Mouse (Mus musculus) left cerebral cortex, postnatal 14 days (tissue): ENCODE data around the gene Rgsl1. TPM values are rescaled to one million over a fixed set of nuclear protein-coding genes. Genes with fewer than 3 reads are reported as not detected.
A peak's percentile ranks its signal among the peaks of the same experiment; 100 is the strongest.
"Not testable (repeated sequence)": the region's sequence is repeated elsewhere in the genome, so short reads cannot be mapped to it uniquely, and the experiment has no call there.

Experiments used
- DNase-seq, 2 experiments: peaks; one replicate each; pipeline ENCODE4 v3.0.0; 2021 to 2022; ENCODE audit warnings: low spot score in 2 of 2, mixed read lengths in 1 of 2
- intact Hi-C: fragments of 180-260 bp; cut with DNase I; formaldehyde crosslinking; loops from one replicate; pipeline ENCODE4 v1.15.1; 2025
- total RNA-seq, 2 experiments: library from RNA; stranded (reverse); gene quantifications; 2 replicates each; pipeline ENCODE4 v1.2.3; 2021

Gene Rgsl1
- total RNA-seq, 2 experiments from 2014 or later = 0.92 to 1.2 TPM

DNA sequence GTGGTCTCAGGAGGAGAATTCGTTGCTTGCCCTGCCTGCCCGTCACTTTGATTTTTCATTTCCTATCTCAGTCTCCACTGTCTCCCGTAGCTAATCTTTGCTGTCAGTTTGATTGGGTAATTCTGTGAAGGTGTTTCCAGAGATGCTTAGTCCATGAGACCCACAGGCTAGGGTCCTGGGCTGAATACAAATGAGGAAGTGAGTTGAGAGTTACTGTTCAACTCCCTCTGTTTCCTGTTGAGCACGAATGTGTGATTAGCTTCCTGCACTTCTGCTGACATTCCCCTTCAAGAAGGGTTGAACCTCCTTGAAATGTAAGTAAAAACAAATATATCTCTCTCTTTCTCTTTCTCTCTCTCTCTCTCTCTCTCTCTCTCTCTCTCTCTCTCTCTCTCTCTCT is 58.3 kb downstream of the Rgsl1 start:
- intact Hi-C loops = no loop called here
- no peak for DNase-seq

DNA sequence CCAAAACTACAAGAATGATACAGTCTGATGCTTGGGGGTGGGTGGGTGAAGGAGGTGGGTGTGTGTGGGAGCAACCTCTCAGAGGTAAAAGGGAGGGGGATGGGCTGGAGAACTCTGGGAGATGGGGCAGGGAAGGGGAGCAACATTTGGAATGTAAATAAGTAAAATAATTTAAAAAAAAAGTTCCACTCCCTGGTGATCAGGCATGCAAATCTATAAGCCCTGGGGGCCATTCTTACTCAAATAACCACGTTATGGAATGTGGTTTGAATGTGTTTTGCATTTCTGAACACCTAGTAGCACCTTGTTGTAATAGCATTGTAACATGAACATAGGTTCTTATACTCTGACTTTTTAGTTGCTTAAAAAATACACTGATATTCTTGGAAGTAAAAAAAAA is 60.6 kb downstream of the Rgsl1 start:
- intact Hi-C loops = no loop called here
- DNase-seq = no peak

DNA sequence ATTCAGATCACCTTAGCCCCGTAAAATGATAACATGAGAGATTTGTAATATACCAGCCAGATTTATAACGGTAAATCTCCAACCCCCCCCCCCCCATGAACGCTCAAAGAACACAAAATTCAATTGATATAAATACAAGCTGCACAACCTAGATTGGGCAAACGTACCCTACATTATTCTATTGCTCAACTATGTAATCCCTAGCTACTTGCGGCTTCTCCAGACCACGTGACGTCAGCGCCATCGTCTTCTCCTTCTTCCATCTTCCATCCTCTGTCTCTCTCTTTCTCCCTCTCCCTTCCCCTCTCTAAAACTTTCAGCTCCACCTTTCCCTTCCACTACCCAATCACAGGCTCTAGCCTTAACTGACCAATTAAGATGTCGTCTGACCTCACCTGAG is 65.7 kb downstream of the Rgsl1 start:
- intact Hi-C loops = no loop called here
- no peak for DNase-seq

DNA sequence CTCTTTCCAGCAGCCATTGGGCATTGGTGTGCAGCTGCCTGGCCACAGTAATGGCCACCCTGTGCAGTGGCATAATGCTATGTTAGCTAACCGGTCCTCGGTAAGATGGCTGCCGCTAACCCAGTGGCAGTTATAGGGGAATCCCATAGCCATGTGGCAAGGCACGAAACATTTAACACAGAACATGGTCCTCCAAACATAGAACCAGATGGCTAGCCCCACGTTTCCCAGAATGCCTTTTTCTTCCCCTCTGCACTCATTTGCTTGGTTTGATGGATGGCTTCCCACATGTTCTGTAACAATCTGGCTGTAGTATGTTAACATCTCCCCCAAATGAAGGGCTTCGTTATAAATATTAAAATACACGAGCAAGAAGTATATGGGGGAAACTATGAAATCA is 67.7 kb downstream of the Rgsl1 start:
- intact Hi-C loops = no loop called here
- no peak for DNase-seq

DNA sequence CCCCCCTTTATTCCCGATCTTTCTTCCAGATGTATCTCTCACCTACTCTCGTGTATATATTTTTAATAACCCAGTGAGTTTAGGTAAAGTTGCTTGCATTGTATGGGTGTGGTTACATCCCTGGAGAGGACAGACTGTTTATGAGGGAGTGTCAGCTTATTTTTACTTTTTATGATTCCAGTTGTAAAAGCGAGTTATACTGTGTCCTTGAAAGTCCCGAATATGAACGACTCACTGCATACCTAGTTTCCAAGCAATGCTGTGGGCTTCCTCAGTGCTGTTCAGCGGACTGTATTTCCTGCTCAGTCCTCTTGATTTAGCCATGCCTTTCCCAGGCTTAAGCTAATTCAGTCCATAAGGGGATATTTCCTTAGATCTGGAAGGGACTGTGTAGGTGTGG is 68.8 kb downstream of the Rgsl1 start:
- DNase-seq = no peak
- intact Hi-C loops = no loop called here

DNA sequence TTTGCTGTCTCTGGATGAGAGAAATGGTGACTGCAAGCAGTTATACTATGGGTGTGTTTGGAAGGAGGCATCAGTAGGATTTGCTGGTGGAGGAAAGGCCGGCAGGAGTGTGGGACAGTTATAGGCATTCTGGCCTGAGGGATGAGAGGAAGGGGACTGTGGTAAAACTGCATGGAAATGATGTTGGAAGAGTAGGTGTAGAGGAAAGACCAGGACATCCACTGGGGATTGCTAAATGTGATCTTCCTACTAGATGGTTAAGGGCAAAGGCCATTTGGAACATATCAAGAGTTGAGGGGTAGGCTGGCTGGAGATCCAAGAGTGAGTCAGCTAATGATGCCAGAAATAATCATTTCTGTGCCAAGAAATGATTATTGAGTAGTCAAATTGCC is 73.2 kb downstream of the Rgsl1 start:
- intact Hi-C loops = no loop called here
- DNase-seq = no peak

DNA sequence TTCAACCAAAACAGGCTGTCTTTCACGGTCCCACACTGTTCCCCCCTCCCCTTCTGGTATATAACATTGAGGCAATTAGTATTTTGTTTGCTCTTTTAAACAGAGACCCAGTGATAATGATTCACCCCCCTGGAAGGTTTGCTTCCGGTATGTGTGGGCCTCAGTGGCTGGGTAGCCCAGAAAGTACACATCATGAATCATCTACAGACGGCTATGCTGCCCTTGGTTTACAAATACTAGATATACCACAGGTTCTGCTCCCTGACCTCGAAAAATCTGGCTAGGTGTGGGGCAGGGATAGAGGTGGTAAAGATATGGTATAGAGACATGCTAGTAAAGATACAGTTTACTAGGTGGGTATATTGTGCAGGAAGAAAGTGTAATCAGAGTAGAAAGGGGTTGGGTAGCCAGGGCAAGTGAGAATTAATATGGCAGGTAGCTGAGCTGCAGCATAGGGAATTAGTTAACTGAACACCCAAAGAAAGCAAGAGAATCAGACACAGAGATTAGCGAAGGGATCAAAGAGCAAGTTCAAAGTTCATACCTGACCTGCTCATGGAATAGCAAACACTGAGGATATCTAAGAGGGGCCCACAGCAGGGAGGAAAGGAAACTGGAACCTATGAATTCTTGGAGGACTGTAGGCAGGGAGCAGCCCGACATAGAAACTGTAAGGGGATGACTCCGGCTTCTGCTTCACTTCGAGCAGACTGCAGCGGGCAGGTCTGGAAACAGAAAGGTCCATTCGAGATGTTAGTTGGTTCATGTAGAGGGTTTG is 73.8 kb downstream of the Rgsl1 start:
- intact Hi-C loops = no loop called here
- no peak for DNase-seq

DNA sequence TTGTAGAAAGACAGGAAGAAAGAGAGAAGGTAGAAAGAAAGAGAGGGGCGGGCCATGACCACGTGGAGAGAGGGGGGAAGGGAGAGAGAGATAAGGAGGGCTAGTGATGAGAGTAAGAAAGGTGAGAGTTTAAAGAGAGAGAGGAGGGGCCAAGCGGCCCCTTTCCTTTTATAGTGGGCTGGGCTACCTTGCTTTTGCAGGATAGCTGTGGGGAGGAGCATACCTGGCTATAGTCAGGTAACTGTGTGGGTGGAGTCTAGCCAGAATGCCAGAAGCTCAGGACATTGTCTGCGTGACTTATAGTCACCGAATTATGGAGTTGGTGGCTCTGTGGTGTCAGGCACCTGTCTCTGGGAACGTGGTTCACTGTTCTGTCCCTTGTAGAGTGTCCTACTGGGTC is 74.4 kb downstream of the Rgsl1 start:
- intact Hi-C loops, DNase-seq: not testable (repeated sequence)

DNA sequence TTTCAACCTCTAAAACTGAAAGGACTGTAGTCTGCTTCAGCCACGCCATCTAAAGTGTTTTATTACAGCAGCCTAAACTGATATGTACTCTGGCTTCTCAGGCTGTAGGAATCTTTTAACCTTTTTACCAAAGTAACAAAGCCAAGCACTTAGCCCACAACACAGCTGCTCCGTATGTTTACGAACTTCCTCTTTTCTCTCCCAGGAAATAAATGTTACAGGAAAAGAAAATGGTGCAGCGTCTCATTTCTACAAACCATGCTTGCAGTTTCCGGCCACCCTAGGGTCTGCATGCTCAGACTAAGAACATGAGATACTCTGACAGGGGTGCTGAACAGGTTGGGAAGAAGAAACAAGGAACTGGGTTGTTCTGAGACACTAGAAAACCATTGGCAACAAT is 75.5 kb downstream of the Rgsl1 start:
- intact Hi-C loops = no loop called here

DNA sequence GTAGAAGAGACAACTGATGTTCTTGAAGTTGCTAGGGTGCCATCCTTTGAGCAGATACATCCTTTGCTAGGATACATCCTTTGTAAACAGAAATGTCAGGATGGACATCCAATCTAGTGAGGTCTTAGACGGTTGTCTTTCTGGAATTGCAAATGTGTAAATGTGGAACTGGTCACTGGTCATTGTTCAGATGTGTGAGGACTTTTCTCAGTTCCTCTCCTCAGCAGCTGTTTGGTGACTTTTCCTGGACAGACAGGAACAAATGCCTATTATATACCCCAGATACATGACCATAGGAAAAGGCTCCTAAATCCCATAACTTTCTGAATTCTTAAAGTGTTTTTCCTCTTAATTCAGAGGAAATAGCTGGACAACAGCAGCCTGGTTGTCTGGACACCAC is 76.7 kb downstream of the Rgsl1 start:
- intact Hi-C loops = no loop called here
- no peak for DNase-seq

More for the DNA sequence above, 75.5 kb downstream of the Rgsl1 start:
- no peak for DNase-seq

DNA sequence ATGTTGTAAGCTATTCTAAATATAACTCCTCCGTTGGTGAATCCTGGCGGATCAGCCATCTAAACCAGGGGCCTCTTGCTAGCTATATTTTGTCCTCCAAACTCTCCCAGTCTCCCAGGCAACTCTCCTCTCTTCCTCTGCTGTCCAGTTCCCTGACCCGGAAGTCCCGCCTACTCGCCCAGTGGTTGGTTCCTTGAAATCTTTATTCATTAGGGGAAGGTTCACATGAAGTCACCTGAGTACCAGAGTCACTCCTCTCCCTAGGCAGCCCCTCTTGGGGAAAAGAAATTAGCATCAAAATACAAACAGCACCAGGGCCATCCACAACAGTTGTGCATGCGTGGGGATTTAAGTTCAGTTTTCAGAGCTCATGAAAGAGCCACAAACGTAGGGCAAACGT is 77.6 kb downstream of the Rgsl1 start:
- intact Hi-C loops = no loop called here
- no peak for DNase-seq

DNA sequence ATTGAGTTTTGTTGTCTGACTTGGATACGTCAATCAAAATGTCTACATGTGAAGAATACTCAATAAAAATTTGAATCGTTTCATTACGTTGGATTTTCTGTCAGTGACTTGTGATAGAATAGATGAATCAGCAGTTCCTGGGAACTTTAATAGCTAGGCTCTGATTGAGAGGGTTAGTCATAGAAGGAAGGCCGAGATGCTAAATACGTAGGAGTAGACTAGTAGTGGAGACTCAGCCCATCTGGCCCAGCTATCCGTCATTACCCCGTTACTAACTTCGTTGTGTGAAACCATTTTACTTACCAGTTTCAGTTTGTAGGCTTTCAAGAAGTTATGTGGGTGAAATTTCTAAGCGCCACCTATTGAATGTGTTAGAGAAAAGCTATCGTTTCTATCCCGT is 79.8 kb downstream of the Rgsl1 start:
- intact Hi-C loops = no loop called here

DNA sequence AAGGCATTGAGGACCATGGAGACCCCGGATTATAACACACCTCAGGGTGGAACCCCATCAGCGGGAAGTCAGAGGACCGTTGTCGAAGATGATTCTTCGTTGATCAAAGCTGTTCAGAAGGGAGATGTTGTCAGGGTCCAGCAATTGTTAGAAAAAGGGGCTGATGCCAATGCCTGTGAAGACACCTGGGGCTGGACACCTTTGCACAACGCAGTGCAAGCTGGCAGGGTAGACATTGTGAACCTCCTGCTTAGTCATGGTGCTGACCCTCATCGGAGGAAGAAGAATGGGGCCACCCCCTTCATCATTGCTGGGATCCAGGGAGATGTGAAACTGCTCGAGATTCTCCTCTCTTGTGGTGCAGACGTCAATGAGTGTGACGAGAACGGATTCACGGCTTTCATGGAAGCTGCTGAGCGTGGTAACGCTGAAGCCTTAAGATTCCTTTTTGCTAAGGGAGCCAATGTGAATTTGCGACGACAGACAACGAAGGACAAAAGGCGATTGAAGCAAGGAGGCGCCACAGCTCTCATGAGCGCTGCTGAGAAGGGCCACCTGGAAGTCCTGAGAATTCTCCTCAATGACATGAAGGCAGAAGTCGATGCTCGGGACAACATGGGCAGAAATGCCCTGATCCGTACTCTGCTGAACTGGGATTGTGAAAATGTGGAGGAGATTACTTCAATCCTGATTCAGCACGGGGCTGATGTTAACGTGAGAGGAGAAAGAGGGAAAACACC is 90.0 kb downstream of the Rgsl1 start:
- intact Hi-C loops = no loop called here
- DNase-seq = no peak

More for the DNA sequence above, 79.8 kb downstream of the Rgsl1 start:
- no peak for DNase-seq

DNA sequence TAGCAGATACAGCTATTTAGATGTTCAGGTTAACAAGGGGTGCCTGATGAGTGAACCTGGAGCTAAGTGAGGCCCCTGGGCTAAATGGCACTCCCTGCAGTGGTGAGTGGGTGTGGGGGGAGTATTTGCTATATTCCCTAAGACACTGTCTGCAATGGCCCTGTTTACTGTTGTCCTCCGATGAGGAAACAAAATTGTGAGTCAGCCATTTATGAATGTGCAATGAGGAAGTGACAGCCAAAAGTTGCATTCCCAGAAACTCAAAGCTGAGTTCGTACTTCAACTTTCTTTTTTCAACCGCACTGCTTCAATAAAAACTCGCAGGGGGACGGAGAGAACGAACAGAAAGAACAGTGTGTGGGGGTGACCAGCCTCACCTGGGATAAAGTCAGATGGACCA is 91.4 kb downstream of the Rgsl1 start:
- DNase-seq = no peak
- intact Hi-C loops = no loop called here

DNA sequence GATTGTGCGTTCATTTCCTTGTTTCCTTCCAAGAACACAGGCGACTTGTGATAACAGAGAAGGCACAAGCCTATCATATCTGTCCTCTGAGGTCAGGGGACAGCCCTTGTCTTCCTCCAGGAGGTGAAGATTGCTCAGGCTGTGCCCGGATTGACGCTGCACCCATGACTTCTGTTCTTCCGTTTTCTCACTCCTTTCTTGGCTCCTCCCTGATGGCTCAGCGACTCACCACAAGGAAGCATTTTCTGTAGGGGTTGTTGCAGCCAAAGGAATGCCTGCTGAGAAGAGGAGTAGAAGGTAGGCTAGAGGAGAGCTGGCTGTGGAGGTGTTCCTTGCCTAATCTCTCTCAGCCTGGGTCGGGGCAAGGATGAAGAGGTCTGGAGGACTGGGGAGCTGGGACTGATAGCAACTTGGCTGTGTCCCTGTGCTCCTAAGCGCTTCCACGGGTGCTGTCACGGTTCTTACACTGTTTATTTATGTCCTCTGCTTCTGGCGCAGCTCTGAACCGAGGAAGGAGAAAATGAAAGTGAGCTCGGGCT is 92.1 kb downstream of the Rgsl1 start:
- intact Hi-C loops = no loop called here
- DNase-seq = no peak

DNA sequence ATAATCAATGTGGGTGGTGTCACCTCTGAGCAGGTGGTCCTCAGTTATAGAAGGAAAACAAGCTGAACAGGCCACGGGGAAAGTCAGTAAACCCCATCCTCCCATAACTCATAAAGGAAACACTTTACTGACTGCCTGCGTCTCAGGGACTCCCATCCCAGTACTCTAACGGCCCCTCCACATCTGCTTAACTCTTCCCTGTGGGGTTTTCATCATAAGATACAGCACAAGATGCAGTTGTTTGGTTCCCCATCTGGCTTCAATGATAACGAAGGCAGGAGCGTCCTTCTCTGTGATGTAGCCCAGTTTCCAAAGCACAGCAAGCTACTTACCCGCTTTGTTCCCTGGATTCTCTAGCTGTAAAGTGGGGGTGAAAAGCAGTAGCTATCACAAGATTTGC is 93.9 kb downstream of the Rgsl1 start:
- intact Hi-C loops = no loop called here
- DNase-seq = no peak

DNA sequence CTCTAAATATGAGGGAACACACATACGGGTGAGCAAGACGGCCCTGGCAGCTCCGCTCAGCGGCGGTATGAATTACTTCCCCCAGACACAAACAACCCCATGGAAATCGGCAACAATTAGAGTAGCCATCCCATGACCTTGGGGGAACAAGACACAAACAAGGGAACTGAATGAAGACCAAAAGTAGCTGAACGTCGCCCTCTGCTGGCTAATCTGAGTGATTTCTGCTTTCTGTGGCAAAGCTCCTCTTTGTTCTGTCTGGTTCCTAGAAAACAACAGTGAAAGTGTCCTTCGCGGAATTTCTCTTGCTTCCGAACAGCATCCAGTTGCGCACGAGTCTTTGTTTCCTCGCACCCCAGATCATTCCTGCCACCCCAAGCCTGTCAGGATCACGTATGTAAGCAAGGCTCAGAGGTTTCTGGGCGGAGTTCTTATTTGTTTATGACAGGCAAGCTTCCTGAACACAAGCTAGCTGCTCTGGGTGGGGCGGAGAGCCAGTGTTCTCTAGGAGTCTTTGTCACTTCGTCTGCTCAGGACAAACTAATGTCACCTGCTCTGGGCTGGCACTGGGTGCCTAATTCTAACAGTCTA is 94.6 kb downstream of the Rgsl1 start, which contains the start of gene Rnasel:
TSS of gene Rnasel (plus strand) at position 216 of the 591 bp plus-strand sequence.
- DNase-seq = peak; percentile 60 to 65

DNA sequence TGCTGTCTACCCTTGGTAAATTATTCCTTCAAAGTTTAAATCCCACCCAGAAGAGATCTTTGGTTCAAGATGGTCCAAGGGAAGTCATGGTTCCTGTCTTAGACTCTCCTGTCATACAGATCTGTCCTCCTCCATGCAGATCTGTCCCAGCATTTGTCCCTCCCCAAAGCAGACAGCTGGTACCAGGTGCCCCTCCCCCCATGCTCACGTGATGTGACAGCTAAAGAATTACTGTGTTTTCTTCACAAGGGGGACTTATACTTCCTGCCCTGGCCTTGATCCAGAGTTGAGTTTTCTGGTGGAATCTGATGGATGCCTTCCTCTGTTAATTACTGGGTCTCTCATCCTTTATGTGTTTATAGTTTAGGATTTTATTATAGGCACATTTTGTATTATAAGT is 95.4 kb downstream of the Rgsl1 start:
- DNase-seq = no peak
- intact Hi-C loops = loop anchor here (5.0 kb wide), 2 partner anchors 59 to 434 kb away; no protein-coding TSS in a partner anchor

More for the DNA sequence above, 94.6 kb downstream of the Rgsl1 start, which contains the start of gene Rnasel:
- intact Hi-C loops = loop anchor here (5.0 kb wide), 2 partner anchors 58 to 433 kb away; no protein-coding TSS in a partner anchor

DNA sequence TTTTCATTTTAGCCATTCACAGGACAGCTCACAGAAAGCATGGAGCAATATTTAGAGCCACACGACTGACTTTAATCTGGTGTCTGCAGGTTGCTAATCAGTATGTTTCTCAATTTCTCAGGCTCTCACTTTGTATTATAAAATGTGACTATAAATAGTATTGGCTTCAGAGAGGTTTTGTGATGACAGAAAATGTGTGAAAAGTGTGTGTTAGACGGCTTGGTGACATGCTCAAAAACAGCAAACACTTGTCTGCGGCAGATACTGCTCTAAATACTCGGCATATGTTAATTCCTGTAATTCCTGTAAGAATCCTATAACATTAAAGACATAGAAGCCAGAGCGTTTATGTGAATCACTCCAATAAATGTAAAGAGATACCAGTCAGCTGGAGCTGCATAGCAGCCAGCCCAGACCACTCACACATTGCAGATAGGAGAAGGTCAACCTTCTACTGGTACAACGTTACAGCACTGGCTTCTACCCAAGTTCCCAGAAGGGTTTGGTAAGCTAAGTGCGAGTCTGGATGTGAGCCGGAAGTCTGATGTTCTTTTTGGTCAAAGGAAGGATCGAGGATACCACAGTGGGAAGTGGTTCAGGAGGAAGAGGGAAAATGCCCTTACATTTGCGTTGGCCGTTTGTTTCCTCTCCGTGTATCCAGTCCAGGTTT is 95.9 kb downstream of the Rgsl1 start:
- DNase-seq = no peak

More for the DNA sequence above, 95.9 kb downstream of the Rgsl1 start:
- intact Hi-C loops = loop anchor here (5.0 kb wide), 2 partner anchors 59 to 434 kb away; no protein-coding TSS in a partner anchor
